Mouse (Mus musculus): ENCODE data around the gene Trpv5.

DNA sequence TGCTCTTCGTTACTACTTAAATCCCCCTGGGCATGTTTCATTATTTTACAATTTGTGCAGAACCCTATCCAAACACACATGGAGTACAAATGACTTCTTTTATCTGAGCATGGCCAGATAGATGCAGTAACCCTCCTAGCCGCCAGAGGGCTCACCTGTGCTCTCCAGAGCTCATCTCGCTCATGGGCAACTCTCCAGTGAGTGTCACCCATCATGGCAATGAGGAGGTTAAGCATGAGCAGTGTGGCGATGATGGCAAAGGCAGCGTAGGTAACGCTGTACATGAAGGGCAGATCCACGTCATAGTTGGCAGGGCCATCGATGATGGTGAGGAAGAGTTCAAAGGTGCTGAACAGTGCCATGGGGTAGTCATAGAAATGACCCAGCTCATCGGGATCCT lies 57.9 kb downstream of the Trpv5 start:
- TF ChIP-seq CTCF (IDR thresholded peaks at IDR 0.05; ENCODE audit: control insufficient read depth, insufficient read depth, low read length) = peak; percentile 65
- no peak for TF ChIP-seq POLR2A (IDR thresholded peaks at IDR 0.05; ENCODE audit: borderline replicate concordance, control insufficient read depth, low read depth, low read length)

All from bone marrow, adult 2 months (tissue).